Mouse (Mus musculus): ENCODE measurements around the gene Elavl3.

The Elavl3 gene

DNA sequence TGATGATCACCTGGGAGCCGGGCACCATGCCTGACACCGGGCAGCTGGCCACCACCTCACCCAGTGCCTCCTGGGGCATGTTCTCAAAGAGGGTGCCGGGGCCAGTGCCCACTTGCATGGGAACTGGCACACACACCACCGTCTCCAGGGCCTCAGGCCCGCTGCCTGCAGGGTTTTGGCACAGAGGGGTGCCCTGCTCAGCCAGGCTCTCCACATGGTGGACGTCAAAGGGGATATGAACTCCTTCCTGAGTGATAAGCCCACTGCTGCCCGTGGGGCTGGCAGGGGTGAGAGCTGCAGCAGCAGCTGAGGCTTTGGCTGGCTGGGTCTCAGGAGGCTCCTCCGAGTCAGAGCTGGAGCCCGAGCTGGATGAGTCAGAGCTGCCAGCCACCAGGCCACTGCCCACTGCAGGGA, 6.2 kb upstream of the Elavl3 start:
- DNase-seq (ENCODE audit: low spot score in 2 of 2), result no peak

DNA sequence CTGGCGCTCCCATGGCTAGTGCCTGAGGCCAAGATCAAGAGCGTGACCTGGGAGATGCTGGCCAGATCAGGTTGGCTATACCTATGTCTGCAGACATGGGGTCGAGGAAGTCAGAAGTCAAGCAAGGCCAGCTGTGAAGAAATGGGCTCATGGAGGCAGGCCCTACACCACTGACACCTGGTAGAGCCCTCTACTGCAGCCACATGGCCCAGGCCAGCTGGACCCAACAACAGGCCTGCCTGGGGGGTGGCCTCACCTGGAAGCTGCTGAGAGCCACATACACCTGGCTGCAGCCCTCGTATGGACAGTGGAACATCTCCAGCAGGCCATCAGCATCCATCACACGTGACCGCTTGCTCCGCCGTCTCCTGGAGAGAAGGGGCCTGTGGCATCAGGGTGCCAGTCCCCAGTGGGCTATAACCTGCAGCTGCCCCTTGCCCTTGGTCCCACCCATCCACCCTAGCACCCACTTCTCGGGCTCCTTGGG, 5.3 kb upstream of the Elavl3 start:
- DNase-seq (ENCODE audit: low spot score in 2 of 2), result no peak

- DNase-seq (ENCODE audit: low spot score in 2 of 2), result no peak
Measured at GRCm38 (mm10) chr9:22056303-22056910, 4.6 kb upstream of the Elavl3 start.

DNA sequence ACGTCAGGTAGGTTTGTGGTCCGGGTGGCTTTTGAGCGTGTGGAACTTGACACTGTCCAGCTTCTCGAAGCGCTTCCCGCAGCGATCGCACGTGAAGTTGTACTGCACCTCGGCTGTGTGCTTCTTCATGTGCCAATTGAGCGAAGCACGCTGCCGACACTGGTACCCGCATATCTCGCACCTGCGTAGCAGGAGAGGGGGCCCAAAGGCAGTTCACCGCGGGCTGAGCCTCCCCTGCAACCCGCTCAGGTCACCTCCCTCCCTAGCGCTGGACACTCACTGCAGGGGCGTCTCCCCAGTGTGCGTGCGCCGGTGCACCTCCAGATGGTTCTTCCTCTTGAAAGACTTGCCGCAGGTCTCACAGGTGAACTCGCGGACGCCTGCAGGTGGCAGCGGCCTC, 3.9 kb upstream of the Elavl3 start:
- no peak for DNase-seq (ENCODE audit: low spot score in 2 of 2)

DNA sequence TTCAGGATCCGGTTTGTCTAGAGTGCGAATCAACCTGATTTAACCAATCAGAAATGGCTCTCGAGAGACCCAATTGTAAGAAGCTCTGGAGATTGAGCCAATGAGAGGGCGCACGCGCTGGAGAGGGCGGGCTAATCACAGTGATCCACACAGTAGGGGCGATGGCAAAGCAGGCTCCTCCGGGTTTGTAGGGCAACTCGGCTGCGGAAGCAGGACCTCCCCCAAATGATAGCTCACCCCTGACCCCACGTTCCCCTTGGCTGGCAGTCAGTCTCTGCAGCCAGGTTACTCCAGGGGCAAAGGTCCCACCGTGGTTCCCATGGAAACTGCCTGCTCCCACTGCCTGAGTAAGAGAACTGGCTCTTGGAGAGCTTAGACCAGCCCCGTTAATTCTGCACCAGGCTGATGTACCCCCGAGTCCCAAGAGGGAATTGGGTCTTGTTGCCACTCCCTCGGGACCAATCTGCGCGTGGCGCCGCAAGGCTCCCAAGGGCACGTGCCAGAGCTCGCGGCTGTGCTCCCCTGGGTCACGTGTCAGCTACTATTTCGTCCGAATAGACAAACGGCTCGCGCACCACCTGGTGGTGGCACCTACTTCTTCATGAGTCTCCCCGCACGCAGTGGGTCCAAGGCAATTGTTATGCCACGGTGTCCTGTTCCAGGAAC, 2.7 kb upstream of the Elavl3 start:
- peak; percentile 30 to 43 for DNase-seq (ENCODE audit: low spot score in 2 of 2)

DNA sequence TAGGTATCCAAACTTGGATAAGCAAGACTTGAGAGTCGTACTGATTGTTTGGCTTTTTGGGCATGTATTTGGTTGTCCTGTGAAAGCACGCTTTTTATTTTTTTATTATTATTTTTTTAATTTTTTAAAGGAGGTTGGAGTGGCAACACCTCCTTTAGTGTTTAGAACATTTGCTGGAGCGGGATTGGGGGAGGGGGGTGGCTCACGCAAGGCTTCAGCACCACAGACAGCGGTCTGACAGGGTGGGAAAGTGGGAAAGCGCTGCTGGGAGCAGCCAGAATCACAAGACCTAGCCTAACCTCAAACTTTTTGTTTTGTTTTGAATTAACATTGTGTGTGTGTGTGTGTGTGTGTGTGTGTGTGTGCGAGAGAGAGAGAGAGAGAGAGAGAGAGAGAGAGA, 1.8 kb upstream of the Elavl3 start:
- no peak for DNase-seq (ENCODE audit: low spot score in 2 of 2)

DNA sequence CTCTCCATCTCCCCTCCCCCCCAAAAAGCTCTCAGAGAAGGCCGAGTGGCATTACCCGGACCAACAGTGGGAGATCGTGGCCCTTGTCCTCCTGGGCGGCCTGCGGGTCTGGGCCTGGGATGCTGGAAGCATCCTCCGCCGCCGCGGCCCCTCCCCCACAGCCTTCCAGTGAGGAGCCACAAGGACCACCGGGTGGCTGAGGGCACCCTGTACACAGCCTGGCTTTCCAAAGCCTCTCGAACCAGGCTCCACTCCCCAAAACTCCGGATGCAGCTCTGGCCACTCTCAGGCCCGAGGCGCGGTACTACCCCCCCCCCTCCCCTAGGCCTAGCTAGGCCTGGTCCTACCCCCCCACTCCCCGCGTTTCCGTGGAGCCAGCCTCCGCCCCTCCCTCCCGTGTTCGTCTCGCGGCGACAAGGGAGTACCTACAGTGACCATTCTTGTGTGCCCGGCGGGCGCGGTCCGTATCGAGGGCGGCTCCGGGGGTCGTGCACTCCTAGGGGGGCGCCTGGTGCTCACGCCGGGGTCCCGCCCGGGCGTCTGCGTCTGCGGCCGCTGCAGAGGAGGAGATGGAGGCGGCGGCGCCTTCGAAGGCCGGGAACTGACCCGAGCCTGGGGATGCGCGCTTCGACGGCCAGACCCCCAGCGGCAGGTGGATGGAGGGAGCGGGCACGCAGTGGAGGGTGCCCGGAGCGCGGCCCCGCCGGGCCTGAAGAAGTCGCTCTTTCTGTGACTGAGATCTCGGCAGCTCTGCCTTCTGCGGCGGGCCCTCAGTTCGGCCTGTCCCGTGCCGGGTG, 464 bp downstream of the Elavl3 start:
- no peak for DNase-seq (ENCODE audit: low spot score in 2 of 2)

DNA sequence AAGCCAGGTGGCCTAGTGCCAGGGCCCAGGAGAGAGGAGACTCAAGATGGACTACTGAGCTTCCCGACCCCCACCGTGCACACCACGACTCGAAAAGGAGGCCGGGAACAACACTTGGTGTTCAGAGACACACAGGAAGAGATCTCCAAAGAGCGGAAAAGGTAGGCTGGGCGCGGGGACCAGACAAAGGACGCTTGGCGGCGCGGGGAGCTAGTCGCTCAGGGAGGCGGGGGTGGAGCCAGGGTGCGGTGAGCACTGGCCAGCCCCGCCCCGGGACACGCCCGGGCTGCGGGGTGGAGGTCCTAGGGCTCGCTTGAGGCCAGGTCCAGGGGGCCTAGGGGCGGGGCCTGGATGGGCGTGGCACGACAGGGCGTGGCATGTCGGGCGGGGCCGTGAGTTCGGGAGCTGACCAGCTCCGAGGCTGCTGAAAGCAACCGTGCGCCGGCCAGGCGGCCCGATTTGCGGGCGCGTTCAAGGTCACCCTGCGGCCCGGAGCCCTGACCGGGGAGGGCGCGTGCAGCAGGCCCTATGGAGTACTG, 1.4 kb downstream of the Elavl3 start:
- no peak for DNase-seq (ENCODE audit: low spot score in 2 of 2)

- DNase-seq (ENCODE audit: low spot score in 2 of 2), result no peak
Measured at GRCm38 (mm10) chr9:22049721-22050270, 2.0 kb downstream of the Elavl3 start.

GRCm38 (mm10) chr9:22049315-22049714, 2.5 kb downstream of the Elavl3 start:
- no peak for DNase-seq (ENCODE audit: low spot score in 2 of 2)

GRCm38 (mm10) chr9:22047329-22047728, 4.5 kb downstream of the Elavl3 start:
- DNase-seq (ENCODE audit: low spot score in 2 of 2), result no peak

DNA sequence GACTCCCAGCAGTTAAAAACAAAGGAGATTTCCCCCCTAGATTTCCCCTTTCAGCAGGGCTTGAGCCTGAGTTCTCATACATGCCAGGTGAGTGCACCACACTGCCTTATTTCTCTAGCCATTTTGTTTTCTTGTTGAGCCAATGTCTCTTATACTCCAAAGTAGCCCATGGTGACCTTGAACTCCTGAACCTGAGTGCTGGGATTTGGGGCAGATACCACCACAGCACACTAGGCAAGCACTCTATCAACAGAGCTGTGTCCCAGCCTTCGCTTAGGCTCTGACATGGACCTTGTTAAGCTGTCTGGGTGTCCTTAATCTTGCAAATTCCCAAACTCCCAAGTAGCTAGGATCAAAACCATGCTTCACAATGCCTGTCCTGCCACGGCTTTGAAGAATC, 10.0 kb downstream of the Elavl3 start:
- no peak for DNase-seq (ENCODE audit: low spot score in 2 of 2)

GRCm38 (mm10) chr9:22037826-22038225, 14.0 kb downstream of the Elavl3 start:
- DNase-seq (ENCODE audit: low spot score in 2 of 2), result no peak

DNA sequence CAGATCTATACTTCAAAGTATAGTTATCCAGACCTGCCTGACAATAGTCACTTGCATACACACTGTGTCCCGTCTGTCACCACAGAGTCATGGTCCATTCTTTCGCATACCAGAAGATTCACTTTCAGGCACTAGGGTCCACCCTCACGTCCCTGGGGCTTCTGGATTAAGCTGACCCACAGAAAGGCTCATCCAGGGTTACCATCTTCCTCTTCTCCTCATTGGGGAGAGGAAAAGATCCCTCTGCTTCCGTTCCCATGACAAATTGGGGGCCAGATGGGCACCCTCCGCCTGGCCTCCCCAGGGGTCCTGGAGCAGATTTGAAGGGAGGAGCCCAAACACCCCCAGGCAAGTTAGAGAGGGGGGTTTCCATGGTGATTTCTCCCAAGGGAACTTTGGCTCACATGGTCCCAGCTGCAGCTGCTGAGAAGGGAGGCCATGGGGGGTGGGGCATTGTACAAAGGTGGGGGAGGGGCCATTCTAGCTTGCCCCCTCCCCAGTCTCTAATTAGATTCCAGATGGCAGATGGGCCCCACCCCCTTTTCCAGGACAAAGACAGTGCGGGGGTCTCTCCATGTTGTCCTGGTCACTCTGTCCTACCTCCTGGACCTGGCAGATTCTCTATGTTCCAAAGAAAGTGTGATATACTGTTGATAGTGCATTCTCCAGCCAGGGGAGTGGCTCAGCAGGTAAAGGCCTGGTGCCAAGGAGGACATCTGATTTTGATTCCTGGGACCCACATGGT, 16.4 kb downstream of the Elavl3 start:
- DNase-seq (ENCODE audit: low spot score in 2 of 2), result no peak

GRCm38 (mm10) chr9:22030386-22030785, 21.4 kb downstream of the Elavl3 start:
- DNase-seq (ENCODE audit: low spot score in 2 of 2), result no peak

- no peak for DNase-seq (ENCODE audit: low spot score in 2 of 2)
Measured at GRCm38 (mm10) chr9:22028467-22028866, 23.4 kb downstream of the Elavl3 start.

DNA sequence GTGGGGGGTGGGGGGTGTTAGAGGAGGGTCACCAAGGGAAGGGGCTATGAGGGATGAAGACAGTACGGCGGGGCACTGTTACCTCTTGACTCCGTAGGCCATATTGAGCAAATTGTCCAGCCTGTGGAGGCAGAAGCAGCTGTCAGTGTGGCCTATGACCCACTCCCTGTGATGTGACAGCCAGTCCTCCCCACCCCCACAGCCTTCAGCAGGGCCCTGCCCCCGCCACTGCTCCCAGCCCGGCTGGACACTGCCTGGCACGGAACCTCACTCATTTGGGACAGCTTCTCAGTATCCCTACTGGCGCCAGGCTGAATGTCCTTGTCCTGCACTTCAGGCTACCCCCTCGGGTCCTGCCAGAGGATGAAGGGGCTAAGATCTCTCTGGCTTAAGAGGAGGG, 27.2 kb downstream of the Elavl3 start:
- DNase-seq (ENCODE audit: low spot score in 2 of 2), result no peak

DNA sequence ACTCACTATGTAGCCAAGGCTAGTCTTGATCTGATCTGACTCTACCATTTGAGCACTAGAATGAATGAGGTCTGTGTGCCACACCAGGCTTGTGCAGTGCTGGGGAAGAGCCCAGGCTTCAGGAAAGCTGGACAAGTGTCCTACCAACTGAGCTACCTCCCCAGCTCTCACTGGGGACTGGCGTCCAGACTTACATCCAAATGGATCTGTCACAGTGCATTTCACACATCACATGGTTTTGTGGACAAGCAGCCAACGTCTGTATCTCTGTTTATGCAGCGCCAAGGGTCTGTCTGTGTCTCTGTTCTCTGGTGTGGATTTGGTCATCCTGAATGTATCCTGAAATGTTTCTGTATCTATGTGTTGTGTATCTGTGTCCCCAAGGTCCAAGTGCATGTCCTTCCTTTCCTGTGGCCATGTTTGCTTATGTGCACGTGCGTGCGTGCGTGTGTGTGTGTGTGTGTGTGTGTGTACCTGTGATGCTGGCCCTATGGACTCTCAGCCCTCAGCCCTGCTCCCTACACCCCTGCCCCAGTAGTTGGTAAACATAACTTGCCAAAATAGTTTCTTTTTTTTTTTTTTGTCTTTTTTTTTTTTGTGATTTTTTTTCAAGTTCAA, 34.5 kb downstream of the Elavl3 start:
- no peak for DNase-seq (ENCODE audit: low spot score in 2 of 2)

DNA sequence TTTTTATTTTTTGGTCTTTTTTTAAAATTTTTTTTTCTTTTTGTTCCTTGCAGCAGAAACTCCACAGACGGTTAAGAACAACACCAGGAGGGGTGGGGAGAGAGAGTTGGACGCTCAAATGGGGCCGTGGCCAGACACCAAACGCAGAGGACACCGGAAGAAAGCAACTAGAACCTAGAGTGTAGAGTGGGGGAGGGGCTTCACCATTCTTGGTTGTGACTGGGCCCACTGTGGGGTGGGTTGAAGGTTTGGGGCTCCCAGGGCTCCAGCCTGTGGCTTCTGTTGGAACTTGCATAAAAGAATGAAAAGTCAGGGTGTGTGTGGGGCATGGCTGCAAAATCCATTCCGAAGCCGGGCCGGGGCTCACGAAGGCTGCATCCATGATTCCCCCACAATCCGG, 35.6 kb downstream of the Elavl3 start:
- DNase-seq (ENCODE audit: low spot score in 2 of 2), result no peak

DNA sequence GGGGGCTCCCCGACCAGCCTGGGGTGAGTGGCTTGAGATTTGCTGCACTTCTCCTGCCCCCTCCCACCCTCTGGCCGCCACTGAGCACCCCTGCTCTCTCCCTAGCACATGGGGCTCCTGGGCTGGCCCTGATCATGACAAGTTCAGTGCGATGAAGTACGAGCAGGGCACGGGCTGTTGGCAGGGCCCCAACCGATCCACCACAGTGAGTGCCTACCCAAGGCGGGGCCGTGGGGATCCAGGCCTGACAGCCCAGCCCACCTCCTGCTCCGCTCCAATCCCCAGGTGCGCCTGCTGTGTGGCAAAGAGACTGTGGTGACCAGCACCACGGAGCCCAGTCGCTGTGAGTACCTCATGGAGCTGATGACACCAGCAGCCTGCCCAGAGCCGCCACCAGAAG, 39.1 kb downstream of the Elavl3 start:
- no peak for DNase-seq (ENCODE audit: low spot score in 2 of 2)

- DNase-seq (ENCODE audit: low spot score in 2 of 2), result no peak
Measured at GRCm38 (mm10) chr9:22011055-22011454, 40.8 kb downstream of the Elavl3 start.
